Mouse (Mus musculus): ENCODE measurements at regions not wholly inside any gene's neighbourhood (a gene's known extent, or its start where the extent isn't known, plus 50 kb on each side); places are given as distances from the start of the nearest gene placed in this dataset.
A peak's percentile ranks its signal among the peaks of the same experiment; 100 is the strongest.

- DNase-seq (ENCODE audit: low read depth, low spot score) = no peak
Observed at GRCm38 (mm10) chr12:88530450-88531143, 170.2 kb downstream of the Adck1 start.

- DNase-seq (ENCODE audit: low read depth, low spot score) = no peak
Observed at GRCm38 (mm10) chr12:88532261-88532973, 172.1 kb downstream of the Adck1 start.

- DNase-seq (ENCODE audit: low read depth, low spot score) = no peak
Observed at GRCm38 (mm10) chr12:88551856-88552255, 170.8 kb upstream of the Nrxn3 start.

DNA sequence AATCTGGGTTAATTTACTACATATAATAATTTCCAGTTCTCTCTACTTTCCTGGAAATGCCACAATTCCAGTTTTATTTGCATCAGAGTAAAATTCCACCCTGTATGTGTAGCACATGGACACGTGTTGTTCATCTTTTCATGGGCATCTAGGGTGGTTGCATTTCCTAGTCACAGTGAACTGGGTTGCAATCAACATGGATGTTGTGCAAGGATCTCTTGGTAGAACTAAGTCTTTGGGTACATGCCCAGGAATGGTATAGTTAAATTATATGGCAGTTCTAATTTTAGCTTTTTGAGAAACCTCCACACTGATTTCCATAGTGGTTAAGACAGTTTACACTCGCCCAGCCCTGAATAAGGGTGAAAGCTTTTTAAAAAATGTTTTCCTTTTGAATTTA lies 167.2 kb upstream of the Nrxn3 start:
- DNase-seq (ENCODE audit: low read depth, low spot score) = no peak

DNA sequence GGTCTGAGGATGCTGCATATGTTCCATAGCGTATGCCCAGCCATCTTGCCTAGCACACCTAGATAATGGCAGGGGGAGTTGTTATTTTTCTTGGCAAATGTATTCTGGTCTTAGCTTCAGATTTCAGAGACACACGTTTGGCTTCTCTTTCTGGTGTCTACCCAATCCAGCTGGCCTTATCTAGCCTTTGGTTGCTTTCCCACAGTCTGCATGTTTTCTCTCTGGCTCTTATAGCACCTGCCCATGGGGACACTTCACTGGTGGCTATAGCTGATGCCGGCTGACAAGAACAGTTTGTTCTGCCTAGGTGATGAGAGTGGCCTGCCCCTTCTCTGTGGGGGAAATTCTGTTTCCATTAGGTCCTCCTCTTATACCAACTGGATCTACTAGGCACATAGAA lies 164.6 kb upstream of the Nrxn3 start:
- no peak for DNase-seq (ENCODE audit: low read depth, low spot score)

DNA sequence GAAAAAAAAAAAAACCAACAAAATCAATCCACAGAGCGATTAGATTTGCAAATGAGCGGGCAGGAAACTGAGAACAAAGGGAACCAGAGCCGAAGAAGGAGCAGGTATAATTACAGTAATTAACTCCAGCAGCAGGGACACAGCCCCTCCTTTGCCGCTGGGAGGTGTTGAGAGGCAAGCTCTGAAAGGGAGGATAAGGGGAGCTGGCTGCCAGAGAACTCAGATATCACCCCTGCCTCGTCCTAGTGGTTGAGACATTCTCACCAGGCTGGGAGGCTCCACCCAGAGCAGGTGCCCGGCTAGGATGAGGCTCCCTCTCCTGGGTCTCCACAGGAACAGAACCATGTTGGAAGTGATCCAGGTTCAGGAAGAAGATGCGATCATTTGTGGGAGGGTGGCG lies 142.7 kb upstream of the Nrxn3 start:
- peak; percentile 3 for DNase-seq (ENCODE audit: low read depth, low spot score)

DNA sequence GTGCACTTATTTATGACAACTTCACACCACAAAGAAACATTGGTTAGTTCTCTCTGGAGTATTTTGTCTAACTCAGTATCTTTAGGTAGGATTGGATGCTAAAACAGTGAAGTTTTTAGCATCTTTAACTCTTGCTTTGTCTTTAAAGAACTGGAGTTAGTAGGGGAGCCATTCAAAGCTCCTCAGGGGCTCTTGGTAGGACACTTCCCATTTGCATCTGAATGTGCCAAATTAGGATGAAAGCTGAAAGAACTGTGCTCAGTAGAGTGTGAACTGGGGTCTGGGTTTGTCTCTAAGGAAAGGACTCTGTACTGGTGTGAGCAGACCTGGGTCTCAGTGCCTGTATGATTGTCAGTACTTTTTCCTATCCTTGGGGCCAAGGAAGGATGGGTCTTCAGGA lies 116.7 kb upstream of the Nrxn3 start:
- DNase-seq (ENCODE audit: low read depth, low spot score) = no peak

DNA sequence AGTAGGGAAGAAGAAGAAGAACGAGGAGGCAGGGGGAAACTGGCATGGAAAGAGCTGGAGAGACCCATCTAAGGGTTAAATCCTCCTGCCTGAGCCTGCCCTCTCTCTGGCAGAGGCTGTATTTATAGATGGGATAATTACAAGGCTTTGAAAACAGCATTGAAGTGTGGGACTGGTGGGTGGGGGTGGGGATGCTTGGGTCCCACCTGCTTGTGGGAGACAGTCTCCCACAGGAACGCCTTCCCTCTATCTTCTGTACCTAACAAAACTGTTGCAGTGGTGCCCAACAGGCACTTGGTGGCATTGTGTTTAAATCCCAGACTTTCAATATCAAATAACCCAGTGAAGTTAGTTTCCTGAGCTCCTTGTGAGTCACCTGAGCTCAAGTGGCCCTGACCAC lies 102.6 kb upstream of the Nrxn3 start:
- no peak for DNase-seq (ENCODE audit: low read depth, low spot score)

DNA sequence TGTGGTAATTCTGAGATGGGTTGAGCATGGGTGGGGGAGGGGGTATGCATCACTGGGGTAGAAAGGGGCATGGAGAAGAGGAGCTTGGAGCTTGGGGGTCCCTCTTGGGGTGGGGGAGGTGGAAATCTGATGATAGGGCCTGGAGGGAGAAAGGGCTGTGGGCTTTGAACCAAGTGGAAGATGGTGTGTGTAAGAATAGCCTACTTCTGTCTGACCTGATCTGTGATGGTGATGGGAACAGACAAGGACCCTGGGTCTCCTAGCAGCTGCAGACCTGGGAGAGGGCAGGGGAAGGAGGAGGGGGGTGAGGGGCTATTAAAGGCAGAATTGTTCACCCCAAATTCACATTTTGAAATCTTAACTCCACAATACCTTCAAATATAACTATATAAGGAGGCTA lies 78.4 kb upstream of the Nrxn3 start:
- no peak for DNase-seq (ENCODE audit: low read depth, low spot score)

DNA sequence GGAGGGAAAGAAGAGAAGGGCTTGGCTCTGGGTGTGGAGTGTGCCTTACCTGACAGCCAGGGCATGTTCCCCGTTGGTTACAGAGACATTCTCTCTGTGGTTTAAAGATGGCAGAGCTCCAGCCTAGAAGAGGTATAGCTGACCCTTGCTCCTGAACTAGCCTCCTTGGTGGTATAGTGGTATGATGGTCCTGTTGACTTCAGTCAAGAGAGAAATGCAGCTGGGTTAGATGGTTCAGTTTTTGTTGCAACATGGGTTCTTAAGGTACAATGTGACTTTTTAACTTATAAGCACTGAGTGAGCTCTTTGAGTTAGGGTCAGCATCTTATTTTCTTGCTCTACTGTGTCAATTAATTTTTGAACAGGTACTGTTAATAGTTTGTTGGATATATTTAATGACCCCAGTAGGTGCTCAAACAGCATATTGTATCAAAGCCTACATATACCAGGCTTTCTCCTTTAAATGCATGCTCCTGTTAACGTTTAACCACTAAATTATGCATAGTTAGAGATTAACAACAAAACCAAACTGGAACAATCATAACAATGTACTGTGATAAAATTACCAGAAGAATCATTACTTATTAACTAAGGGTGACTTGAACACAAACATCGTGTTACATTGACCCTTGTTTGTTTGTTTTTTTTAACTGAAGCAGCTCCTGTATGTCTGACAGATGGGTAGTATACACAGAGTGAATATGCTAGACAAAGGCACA lies 70.5 kb upstream of the Nrxn3 start:
- DNase-seq (ENCODE audit: low read depth, low spot score) = no peak
